Mouse (Mus musculus) midbrain, embryonic 14.5 days (tissue): ENCODE measurements around the gene Pars2. TPM values are rescaled to one million over a fixed set of nuclear protein-coding genes. Genes with fewer than 3 reads are reported as not detected.

Source experiments
- ATAC-seq: fragments of 200-750 bp; cut with Nextera tagmentation; 2 replicates; pipeline ENCODE4 v1.8.0; 2017; ENCODE audit warnings: moderate number of reproducible peaks, moderate library complexity; ENCODE audit not compliant: low FRiP score, low TSS enrichment
- DNase-seq: peaks from one replicate; pipeline ENCODE4 v3.0.0-alpha.2; 2015
- H3K27ac ChIP-seq: fragments of 300-500 bp; sonication (generic); replicated peaks from 2 replicates; pipeline ENCODE4 v1.5.1; 2014; ENCODE audit warnings: mild to moderate bottlenecking, low read depth, low read length, moderate library complexity
- H3K27me3 ChIP-seq: fragments of 300-500 bp; sonication (generic); 2 replicates; pipeline ENCODE4 v1.6.1; 2014; ENCODE audit warnings: low read length, control low read depth, mixed read lengths; ENCODE audit not compliant: control insufficient read depth, insufficient read depth
- H3K36me3 ChIP-seq: fragments of 300-500 bp; sonication (generic); 2 replicates; pipeline ENCODE4 v1.6.1; 2014; ENCODE audit warnings: low read length, control low read depth; ENCODE audit not compliant: control insufficient read depth, insufficient read depth
- H3K4me1 ChIP-seq: fragments of 300-500 bp; sonication (generic); 2 replicates; pipeline ENCODE4 v1.6.1; 2014; ENCODE audit warnings: mild to moderate bottlenecking, antibody characterized with exemption, low read length, control low read depth; ENCODE audit not compliant: control insufficient read depth, insufficient read depth
- H3K4me2 ChIP-seq: fragments of 300-500 bp; sonication (generic); 2 replicates; pipeline ENCODE4 v1.6.1; 2014; ENCODE audit warnings: mild to moderate bottlenecking, low read length, moderate library complexity
- H3K4me3 ChIP-seq: fragments of 300-500 bp; sonication (generic); replicated peaks from 2 replicates; pipeline ENCODE4 v1.5.1; 2014; ENCODE audit warnings: low read depth, low read length
- H3K9ac ChIP-seq: fragments of 300-500 bp; sonication (generic); replicated peaks from 2 replicates; pipeline ENCODE4 v1.6.1; 2014; ENCODE audit warnings: mild to moderate bottlenecking, low read length, moderate library complexity
- H3K9me3 ChIP-seq: fragments of 300-500 bp; sonication (generic); 2 replicates; pipeline ENCODE4 v1.6.1; 2016; ENCODE audit warnings: low read length, control low read depth, mixed read lengths; ENCODE audit not compliant: control insufficient read depth
- WGBS: fragments of 180-500 bp; shearing (Covaris S2); extraction: QIAGEN DNeasy Blood & Tissue Kit; methylation state at CpG from one replicate; pipeline ENCODE4 v1.1.7; 2014; 5-methylcytosine and 5-hydroxymethylcytosine counted together
- polyA plus RNA-seq: library from polyadenylated mRNA; unstranded; fragments of >200 nt; fragmentation: Nextera tagmentation; extraction: Ambion mirVana; gene quantifications from 2 replicates; pipeline ENCODE4 v1.2.1, GENCODE M21; 2014

Pars2 gene
- polyA plus RNA-seq, 1 experiment from 2014 or later, result 8.8 TPM

- peaks cover 7% of the 10 kb centered on the region for H3K4me1 ChIP-seq
- no peaks in the 10 kb centered on the region for H3K9me3 ChIP-seq
- 96% methylated on average over 3 of the region's 3 CpGs for WGBS
- no peak overlapping the region for H3K9ac ChIP-seq
- no peaks in the 10 kb centered on the region for H3K27me3 ChIP-seq
- no peak for DNase-seq
- H3K4me2 ChIP-seq, result no peak overlapping the region
- no peak for ATAC-seq
- no peak overlapping the region for H3K4me3 ChIP-seq
- no peak overlapping the region for H3K27ac ChIP-seq
- H3K36me3 ChIP-seq, result peaks cover 22% of the 10 kb centered on the region
Measured at GRCm38 (mm10) chr4:106652546-106652945, 1.7 kb downstream of the Pars2 start.

- Histone ChIP-seq H3K36me3 (peaks cover 27% of the 10 kb centered on the region), H3K27ac (no peak overlapping the region), H3K4me2 (no peak overlapping the region), H3K9me3 (no peaks in the 10 kb centered on the region), H3K27me3 (no peaks in the 10 kb centered on the region), H3K9ac (no peak overlapping the region), H3K4me1 (peaks cover 7% of the 10 kb centered on the region), H3K4me3 (no peak overlapping the region)
- 95% methylated on average over 15 of the region's 15 CpGs for WGBS
- DNase-seq, result no peak
- no peak for ATAC-seq
Measured at GRCm38 (mm10) chr4:106653051-106653450, 2.2 kb downstream of the Pars2 start.

DNA sequence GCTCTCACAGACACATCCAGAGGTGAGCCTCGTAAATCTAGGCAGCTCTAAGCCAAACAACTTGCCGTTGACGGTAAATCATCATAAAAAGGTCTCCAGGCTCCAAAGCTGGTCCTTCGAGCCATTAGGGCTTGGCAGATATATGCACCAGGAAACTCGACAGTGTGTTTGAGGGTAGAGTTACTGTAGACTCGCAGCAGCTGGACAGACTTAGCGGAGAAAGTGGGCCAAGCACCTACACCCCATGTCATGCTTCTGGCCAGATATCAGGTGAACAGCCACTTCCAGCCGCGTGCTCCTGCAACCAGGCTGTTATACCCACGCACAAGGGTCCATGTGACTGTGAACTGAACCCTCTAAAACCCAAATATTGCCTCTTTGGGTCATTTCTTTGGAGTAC, 4.8 kb downstream of the Pars2 start:
- Histone ChIP-seq H3K9ac (no peak overlapping the region), H3K4me1 (peaks cover 7% of the 10 kb centered on the region), H3K27ac (no peak overlapping the region), H3K27me3 (no peaks in the 10 kb centered on the region), H3K4me2 (no peak overlapping the region), H3K9me3 (no peaks in the 10 kb centered on the region), H3K4me3 (no peak overlapping the region), H3K36me3 (peaks cover 50% of the 10 kb centered on the region)
- no peak for DNase-seq
- ATAC-seq, result no peak
- WGBS, result 93% methylated on average over 10 of the region's 10 CpGs

DNA sequence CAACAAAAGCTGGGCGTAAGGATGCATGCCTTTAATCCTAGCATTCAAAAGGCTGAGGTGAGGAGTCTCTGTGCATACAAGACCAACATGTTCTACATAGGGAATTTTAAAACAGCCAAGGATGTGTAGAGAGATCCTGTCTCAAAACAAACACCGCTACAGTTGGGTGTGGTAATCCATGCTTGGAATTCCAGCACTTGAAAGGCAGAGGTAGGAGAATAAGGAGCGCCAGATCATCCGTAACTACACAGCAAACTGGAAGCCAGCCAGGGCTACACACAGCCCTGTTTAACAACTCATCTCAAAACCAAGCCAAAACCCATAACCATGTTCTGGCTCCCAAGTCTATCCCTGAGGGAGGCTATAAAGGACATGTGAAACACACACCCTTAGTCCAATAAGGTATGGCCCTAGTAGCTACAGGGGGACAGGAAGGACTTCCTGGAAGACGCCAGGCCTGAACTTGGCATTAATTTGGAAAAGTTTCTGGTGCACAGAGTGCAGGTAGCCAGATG, 13.1 kb downstream of the Pars2 start:
- WGBS, result 95% methylated on average over 5 of the region's 5 CpGs
- no peak overlapping the region for H3K4me3 ChIP-seq
- H3K9ac ChIP-seq, result no peak overlapping the region
- ATAC-seq (no peak), DNase-seq (no peak)
- H3K36me3 ChIP-seq, result peaks cover 99% of the 10 kb centered on the region
- H3K4me1 ChIP-seq, result no peaks in the 10 kb centered on the region
- no peaks in the 10 kb centered on the region for H3K27me3 ChIP-seq
- H3K4me2 ChIP-seq, result no peak overlapping the region
- H3K9me3 ChIP-seq, result no peaks in the 10 kb centered on the region
- H3K27ac ChIP-seq, result no peak overlapping the region

DNA sequence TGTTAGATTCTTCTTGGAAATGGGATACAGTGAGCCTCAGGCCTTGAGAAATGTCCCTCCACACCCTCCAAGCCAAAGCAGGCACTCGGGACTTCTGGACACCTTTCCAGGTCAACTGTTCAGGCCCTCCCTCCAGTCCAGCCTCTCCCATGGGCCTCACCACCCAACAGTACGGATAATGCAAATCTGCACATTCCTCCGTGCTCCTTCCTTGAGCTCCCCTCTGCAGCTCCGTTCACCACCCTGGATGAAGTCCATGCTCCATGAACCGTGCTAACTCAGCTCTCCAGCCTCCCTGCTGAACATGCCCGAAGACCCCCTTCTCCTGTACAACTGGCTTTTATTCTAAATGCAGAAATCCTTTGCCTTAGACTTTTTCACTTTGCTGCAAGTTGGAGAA, 13.8 kb downstream of the Pars2 start:
- Histone ChIP-seq H3K27ac (no peak overlapping the region), H3K4me3 (no peak overlapping the region), H3K4me1 (no peaks in the 10 kb centered on the region), H3K27me3 (no peaks in the 10 kb centered on the region), H3K4me2 (no peak overlapping the region), H3K9me3 (no peaks in the 10 kb centered on the region), H3K36me3 (peaks cover 99% of the 10 kb centered on the region), H3K9ac (no peak overlapping the region)
- DNase-seq (no peak), ATAC-seq (no peak)
- WGBS, result 95% methylated on average over 6 of the region's 6 CpGs

- Histone ChIP-seq H3K27ac (no peak overlapping the region), H3K4me2 (no peak overlapping the region), H3K27me3 (no peaks in the 10 kb centered on the region), H3K9ac (no peak overlapping the region), H3K36me3 (peaks cover 99% of the 10 kb centered on the region), H3K9me3 (no peaks in the 10 kb centered on the region), H3K4me1 (no peaks in the 10 kb centered on the region), H3K4me3 (no peak overlapping the region)
- no peak for DNase-seq
- ATAC-seq, result no peak
- 98% methylated on average over 2 of the region's 2 CpGs for WGBS
Measured at GRCm38 (mm10) chr4:106665269-106665668, 14.4 kb downstream of the Pars2 start.

GRCm38 (mm10) chr4:106665673-106666072, 14.8 kb downstream of the Pars2 start:
- no peaks in the 10 kb centered on the region for H3K4me1 ChIP-seq
- ATAC-seq, result no peak
- no peaks in the 10 kb centered on the region for H3K27me3 ChIP-seq
- H3K9ac ChIP-seq, result no peak overlapping the region
- H3K27ac ChIP-seq, result no peak overlapping the region
- H3K4me2 ChIP-seq, result no peak overlapping the region
- peaks cover 99% of the 10 kb centered on the region for H3K36me3 ChIP-seq
- no peak for DNase-seq
- 97% methylated on average over 10 of the region's 10 CpGs for WGBS
- H3K9me3 ChIP-seq, result no peaks in the 10 kb centered on the region
- no peak overlapping the region for H3K4me3 ChIP-seq

DNA sequence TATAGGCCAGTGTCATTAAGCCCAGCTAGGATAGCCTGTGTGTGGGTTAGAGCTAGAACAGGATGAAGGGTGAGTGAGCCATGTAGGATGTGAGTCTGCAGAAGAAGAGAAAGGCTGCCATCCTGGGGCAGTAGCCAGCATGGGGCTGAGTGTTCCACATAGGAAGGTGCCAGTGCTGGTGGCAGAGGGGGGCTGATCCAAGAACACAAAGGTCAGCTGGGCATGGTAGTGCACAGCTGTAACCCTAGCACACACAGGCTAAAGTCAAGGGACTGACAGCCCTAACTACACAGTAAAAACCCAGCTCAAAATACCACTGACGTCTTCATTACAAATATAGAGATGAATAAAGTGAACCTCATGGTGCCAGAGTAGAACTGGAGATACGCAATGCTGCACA, 15.7 kb downstream of the Pars2 start:
- ATAC-seq (no peak), DNase-seq (no peak)
- Histone ChIP-seq H3K9me3 (no peaks in the 10 kb centered on the region), H3K4me3 (no peak overlapping the region), H3K36me3 (peaks cover 99% of the 10 kb centered on the region), H3K9ac (no peak overlapping the region), H3K27ac (no peak overlapping the region), H3K27me3 (no peaks in the 10 kb centered on the region), H3K4me2 (no peak overlapping the region), H3K4me1 (no peaks in the 10 kb centered on the region)
- WGBS, result 96% methylated on average over 2 of the region's 2 CpGs

DNA sequence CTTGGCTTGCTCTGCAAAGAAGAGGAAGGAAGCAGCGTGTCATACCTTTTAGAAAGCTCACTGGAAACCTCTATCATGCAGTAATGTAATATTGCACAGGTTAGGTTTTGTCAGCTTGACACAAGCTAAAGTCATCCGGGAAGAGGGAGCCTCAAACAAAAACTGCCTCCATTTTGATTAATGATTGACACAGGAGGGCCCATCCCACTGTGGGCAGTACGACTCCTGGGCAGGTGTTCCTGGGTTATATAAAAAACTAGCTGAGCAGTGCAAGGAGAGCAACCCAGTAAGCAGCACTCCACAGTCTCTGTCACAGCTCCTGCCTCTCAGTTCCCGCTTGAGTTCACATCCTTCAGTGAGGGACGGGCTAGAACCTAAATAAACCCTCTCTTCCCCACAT, 25.9 kb downstream of the Pars2 start:
- H3K27ac ChIP-seq, result no peak overlapping the region
- no peaks in the 10 kb centered on the region for H3K9me3 ChIP-seq
- H3K4me3 ChIP-seq, result no peak overlapping the region
- no peak overlapping the region for H3K4me2 ChIP-seq
- DNase-seq (no peak), ATAC-seq (no peak)
- WGBS, result 92% methylated on average over 5 of the region's 5 CpGs
- no peak overlapping the region for H3K9ac ChIP-seq
- peaks cover 48% of the 10 kb centered on the region for H3K36me3 ChIP-seq
- peaks cover 5% of the 10 kb centered on the region for H3K4me1 ChIP-seq
- H3K27me3 ChIP-seq, result no peaks in the 10 kb centered on the region
